Mouse (Mus musculus): ENCODE results near the gene C1ql2.
A peak's percentile ranks its signal among the peaks of the same experiment; 100 is the strongest.

C1ql2 gene

GRCm38 (mm10) chr1:120385029-120385571 is 44.7 kb downstream of the C1ql2 start:
- DNase-seq (ENCODE audit: low spot score), result no peak

- no peak for DNase-seq (ENCODE audit: low spot score)
Measured at GRCm38 (mm10) chr1:120389734-120390133, 49.4 kb downstream of the C1ql2 start.

- peak; percentile 9 for DNase-seq (ENCODE audit: low spot score)
Measured at GRCm38 (mm10) chr1:120390336-120390735, 50.0 kb downstream of the C1ql2 start.

Data from lung, postnatal 25 days (tissue).